Mouse (Mus musculus) ovary, postnatal 10 days (tissue): ENCODE results near the gene Katnal1.

Experiments used
- DNase-seq: peaks from one replicate; pipeline ENCODE4 v3.0.0; 2022; ENCODE audit warnings: low spot score

Katnal1 gene

DNA sequence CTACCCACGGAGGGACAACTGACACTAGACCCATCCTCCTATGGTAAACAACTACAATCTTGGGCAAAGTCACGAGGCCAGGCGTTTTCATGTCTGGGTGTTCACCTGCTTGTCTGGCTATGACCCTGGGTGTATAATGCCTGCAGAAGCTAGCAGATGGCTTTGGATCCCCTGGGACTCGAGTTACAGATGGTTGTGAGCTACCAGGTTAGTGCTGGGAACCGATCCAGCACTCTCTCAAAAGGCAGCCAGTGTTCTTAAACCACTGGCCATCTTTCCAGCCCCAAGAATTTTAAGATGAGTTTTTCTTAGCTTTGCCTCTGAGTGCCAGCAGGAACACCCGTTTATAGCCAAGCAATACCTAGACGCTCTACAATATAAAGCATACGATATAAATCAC lies 45.4 kb downstream of the Katnal1 start:
- DNase-seq: no peak

GRCm38 (mm10) chr5:148879218-148879617 lies 49.9 kb downstream of the Katnal1 start:
- DNase-seq: no peak

DNA sequence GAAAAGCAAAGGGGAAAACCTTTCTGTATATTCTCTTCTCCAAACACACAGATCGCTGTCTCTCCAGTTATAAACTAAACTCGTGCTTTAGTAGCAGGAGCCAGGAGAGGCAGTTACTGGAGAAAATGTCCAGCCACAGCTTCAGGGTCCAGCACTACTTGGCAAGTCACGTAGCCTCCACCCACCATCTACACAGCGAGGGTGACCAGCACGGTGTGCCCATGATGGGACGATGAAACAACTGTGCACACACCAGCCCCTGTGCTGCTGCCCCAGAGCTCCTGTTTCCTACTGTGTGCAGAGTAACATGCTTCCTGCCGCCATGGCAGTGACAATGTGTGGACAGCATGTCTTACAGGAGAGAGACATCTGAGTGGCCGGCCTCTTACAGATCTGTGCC lies 56.0 kb downstream of the Katnal1 start:
- no peak for DNase-seq

GRCm38 (mm10) chr5:148869583-148869982 lies 59.5 kb downstream of the Katnal1 start:
- no peak for DNase-seq

DNA sequence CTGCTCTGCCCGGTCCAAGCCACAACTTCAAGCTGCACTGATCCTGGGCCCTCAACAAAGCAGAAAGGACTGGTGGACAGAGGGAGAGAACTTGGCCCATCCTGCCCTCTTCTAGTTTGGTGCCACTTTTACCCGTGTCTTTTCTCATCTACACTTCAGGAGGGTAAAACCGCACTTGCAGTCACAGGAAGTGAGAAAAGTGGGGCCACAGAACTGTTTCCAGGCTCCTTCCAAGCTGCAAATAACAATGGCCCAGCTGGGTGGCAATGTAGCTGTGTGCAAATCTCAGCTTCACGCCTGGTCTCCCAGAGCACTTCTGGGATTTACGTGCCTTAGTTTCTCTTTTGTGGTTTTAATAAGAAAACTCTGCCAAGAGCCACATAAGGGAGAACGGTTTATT lies 61.4 kb downstream of the Katnal1 start:
- DNase-seq: no peak

- DNase-seq: no peak
These were observed 61.9 kb downstream of the Katnal1 start for GRCm38 (mm10) chr5:148867171-148867570.

- no peak for DNase-seq
These were observed 62.5 kb downstream of the Katnal1 start for GRCm38 (mm10) chr5:148866571-148866970.

- no peak for DNase-seq
These were observed 65.7 kb downstream of the Katnal1 start for GRCm38 (mm10) chr5:148863409-148863808.

DNA sequence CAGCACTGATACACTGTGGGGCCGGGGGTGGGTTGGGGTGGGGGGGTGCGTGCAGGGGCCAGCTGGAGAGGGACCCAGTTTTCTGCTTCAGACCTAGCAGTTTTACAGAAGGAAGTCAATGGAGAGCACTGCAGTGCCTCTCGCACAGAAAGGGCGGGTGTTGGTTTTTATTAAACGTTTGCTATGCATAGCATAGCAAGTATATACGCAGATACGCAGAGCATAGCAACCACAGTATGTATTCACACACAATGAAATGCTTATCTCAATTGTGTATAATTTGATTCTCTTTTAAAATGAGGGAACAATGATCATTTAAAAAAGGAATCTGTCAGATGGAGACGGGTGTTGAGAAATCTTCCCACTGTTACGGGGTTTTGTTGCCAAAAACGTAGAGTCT lies 66.3 kb downstream of the Katnal1 start:
- DNase-seq: no peak

DNA sequence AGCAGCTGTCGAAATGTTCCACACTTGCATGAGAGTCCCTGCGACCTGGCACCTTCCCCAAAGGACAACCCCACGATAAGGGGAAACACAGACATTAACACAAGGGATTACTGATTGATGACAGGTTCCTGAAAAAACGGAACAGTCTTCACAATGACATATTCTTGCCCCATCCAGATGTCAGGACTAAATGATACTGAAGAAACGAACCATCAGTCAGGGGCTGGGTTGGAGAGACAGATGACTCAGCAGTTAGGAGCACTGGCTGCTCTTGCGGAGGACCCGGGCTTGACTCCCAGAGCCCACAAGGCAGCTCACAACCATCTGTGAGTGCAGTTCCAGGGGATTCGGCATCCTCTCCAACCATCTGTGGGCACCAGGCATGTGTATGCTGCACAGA lies 67.0 kb downstream of the Katnal1 start:
- no peak for DNase-seq

- DNase-seq: no peak
These were observed 71.6 kb downstream of the Katnal1 start for GRCm38 (mm10) chr5:148857522-148857921.

DNA sequence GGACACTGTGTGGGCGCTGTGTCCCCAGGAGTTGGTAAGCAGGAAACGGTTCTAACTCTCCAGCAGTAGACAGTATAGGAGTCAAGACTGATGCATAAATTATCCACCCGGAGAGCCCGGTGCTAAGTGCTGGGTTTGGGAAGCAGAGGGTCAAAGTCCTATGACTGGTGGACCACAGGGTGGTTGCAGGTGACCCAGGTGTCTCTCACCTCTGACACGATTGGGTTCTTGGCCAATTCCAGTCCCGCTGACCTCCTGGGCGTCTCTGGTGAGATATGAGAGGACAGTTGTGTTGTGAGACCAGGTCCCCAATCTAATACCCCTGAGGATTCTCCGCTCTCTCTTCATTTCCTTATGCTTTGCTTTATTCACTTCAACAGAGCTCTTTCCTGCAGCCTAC lies 74.1 kb downstream of the Katnal1 start:
- DNase-seq: no peak

GRCm38 (mm10) chr5:148854166-148854565 lies 75.0 kb downstream of the Katnal1 start:
- no peak for DNase-seq

DNA sequence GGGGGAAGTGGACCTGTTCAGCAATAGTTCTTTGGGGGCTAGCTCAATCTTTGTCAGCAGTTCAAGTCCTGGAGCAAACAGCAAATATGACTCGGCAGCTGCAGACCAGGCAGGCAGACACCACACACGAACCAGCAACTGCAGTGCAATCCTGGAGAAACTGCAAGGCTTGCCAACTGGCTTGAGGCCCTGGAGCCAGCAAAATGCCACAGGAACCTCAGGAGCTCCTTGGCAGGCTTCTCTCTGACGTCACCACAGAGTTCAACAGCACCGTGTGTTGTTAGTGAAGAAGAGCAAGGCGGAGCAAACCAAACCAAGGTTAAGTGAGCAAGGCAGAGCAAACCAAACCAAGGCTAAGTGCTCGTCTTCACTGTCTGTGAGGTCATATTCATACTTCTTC lies 79.6 kb downstream of the Katnal1 start:
- DNase-seq: no peak

DNA sequence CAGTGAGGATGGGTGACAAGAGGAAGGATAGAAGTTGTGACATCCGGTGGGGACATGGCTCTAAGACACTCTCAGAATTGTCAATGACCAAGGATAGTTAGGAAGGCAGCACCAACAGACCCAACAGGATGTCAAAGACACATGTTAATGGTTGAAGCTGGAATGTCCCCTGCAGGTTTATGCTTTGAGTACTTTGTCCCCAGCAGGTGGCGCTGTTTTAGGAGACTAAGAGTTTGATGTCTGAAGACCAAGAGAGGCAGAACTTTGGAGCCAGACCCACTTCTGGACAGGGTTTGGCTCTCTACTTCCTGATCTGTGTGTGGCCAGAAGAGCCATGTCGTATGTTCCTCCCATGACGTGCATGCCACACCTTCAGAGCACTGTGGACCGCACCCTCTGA lies 82.1 kb downstream of the Katnal1 start:
- no peak for DNase-seq

- DNase-seq: no peak
These were observed 92.1 kb downstream of the Katnal1 start for GRCm38 (mm10) chr5:148837069-148837468.

DNA sequence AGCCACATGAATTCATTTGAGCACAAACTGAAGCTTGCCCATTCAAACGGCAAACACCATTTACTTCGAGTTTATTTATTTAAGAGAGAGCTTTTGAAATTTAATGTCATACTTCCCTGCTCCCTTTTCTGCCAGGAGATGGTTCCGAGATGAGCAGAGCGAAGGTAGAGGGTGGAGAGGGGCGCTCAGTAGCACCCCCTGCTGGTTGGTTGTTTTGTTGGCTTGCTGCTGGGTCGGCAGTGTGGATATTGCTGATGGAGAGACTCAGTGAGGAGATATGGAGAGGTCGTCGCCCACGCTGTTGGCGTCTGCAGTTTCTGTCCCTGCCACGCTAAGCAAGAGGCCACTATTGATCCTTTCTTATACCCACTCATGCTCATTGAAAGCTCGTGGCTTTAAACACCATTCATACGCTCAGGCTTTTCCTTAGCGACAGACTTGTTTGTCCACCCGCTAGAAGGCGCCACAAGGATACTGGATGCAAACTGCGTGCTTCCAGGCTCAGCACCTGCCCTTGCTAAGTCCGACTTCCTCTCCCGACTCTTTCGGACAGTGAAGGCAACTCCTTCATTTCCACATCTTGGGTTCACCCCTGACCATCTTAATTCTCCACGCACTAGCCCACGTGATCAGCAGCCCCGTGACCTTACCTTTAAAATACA lies 97.4 kb downstream of the Katnal1 start:
- DNase-seq: peak; percentile 58

DNA sequence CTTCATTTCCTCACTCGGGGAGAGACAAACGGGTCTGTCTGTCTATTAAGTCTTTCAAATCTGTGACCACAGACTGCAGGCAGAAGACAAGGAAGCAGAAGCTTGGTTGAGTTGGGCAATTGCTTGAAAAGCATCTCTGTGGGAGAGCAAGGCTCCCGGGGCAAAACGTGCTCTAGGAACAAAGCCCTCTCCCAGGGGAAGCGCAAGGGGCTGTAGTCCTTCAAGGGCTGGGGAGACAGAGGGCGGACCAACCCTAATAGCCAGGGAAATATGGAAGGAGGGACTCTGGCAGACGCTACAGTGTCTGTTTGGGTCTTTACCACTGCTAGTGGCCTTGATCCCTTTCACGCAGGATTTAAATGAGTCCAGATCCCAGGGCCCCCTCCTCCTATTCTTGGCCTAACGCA lies 98.0 kb downstream of the Katnal1 start:
- DNase-seq: no peak

- no peak for DNase-seq
These were observed 103.4 kb downstream of the Katnal1 start for GRCm38 (mm10) chr5:148825732-148826131.

DNA sequence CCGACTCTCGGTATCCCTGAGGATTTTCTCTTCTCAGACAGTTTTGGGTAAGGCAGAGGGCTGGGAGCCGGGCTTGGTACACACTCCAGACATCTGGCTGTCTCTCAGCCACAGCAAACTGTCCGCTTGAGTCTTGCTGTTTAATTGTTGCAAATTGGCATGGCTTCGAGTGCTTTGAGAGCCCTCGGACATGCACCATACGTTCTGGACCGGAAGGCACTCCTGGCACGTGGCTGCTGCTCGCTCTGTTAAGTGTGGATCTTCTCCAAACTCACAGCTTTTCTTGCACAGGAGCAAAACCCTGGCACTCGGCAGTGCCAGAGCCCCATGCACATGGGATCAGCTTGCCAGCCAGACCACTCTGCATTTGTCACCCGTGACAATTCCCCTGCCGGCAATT lies 106.3 kb downstream of the Katnal1 start:
- DNase-seq: no peak
